Mouse (Mus musculus) Muller cell, postnatal 12 days (primary cell): ENCODE measurements around the gene Pcbp1.
A peak's percentile ranks its signal among the peaks of the same experiment; 100 is the strongest.
"Not testable (repeated sequence)": the region's sequence is repeated elsewhere in the genome, so short reads cannot be mapped to it uniquely, and the experiment has no call there.

ENCODE experiments used
- DNase-seq: peaks from one replicate; pipeline ENCODE4 v3.0.0-alpha.2; 2015; ENCODE audit errors: inconsistent ontology term

The Pcbp1 gene

DNA sequence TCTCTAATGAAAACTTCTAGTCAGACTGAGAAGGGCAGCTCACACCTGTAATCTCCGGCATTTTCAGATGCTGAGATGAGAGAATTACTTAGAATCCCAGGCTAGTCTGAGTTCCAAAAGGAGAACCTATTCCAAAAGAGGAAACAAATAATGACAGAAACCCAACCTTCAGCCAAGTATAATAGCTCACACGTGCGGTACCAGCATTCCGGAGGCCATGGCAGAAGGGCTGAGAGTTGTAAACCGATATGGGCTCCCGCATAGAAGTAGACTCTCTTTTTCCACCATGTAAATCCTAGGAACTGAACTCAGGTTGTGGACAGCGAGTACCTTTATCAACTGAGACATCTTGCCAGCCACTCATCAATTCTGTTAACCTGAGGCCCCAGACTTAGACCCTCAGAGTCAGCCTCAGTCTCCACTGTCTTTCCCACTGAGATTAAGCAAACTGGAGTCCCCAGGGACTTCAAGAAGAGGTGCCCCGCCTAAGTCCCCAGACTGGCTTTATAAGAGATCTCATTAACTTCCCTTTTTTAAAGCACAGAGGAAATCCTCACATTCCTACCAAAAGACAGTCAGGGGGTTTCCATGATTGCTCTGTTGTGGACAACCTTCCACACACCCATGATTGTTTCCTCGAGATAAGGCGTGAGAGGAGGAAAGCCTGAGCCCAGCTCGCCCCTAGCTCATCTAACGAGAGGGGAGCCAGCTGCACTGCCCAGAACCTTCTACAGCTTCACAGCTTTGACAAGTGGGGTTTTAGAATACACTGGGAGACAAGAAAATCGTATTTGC is 32.5 kb downstream of the Pcbp1 start:
- no peak for DNase-seq

DNA sequence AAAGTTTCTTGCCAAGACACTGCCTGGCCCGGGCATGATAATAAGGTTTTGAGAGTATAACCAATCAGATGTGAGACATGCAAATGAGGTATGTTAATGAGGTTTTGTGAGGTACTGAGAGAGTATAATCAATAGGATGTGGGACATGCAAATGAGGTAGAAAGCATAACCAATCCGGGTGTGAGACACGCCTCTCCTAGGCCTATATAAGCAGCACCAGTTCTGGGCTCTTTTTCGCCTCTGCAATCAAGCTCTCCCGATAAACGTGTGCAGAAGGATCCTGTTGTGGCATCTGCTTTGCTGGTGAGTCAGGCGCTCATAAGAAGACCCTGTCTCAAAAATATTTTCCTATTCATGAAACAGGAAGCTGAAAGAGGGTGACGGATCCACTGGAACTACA is 35.7 kb downstream of the Pcbp1 start:
- not testable (repeated sequence) for DNase-seq

DNA sequence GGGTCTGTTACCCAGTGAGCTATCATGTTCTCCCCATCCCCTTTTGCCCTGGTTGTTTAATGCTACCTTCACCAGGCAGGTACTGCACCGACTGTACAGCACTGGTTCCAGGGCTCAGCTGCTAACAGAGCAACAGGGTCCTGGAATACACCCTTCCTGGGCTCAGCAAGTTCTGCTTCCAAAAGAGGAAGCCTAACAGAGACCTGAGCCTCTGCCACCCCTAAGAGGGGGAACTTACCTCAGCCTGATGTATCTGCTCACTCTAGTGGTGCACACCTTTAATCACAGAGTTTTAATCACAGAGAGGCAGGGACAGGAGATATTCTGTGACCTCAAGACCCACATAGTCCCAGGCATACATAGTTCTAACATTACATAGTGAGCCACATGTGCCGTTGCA is 36.2 kb downstream of the Pcbp1 start:
- DNase-seq, result no peak

DNA sequence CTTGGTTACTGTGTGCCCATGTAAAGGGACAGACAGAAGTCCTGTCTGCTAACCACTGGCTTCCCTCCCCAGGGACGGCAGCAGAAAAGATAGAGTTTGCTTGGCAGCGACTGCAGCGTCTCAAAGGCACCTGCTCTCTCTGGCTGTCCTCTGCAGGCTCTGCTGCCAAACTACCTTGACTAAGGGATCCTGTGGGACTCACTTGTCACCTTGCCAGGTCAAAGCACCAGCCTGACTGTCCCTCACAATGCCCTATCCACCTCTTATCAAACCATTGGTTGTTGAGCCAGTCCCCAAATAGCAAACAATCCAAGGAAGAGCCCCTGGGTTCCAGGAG is 38.0 kb downstream of the Pcbp1 start:
- no peak for DNase-seq

DNA sequence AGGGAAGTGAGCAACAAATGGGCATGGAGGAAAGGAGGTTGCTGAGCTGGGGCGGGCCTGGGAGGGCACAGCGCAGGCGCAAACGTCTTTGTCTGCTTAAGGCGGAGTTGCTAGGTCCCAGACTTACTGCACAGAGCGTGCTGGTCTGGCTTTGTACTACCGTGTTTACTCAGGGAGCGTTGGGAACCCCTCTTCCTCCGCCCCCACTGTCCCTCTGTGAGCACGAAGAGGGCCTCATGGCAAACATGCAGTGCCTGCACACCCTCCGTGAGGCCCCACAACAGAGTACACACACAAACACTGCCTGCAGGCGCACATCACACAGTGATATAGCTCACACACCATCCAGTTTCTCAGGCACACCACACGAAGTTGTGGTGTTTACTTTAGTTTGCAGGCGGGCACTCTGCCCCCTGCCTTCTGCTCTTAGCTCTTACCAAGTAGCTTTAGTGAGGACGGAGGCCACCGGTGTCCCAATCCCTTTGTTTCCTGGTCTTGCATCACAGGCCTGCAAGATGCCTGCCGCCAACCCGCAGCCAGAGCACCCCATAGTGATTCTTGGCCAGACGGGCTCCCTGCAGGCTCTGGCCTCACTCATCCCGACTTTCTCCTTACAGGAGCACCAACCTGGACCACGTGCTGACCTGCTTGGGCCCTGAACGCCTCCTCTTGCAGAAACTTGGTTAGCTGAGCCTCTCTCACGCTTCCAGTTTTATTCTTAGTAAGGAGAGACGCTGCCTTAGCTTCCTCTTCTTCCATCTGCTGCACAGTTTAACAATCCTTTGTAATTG is 38.6 kb downstream of the Pcbp1 start:
- DNase-seq, result peak; percentile 79

DNA sequence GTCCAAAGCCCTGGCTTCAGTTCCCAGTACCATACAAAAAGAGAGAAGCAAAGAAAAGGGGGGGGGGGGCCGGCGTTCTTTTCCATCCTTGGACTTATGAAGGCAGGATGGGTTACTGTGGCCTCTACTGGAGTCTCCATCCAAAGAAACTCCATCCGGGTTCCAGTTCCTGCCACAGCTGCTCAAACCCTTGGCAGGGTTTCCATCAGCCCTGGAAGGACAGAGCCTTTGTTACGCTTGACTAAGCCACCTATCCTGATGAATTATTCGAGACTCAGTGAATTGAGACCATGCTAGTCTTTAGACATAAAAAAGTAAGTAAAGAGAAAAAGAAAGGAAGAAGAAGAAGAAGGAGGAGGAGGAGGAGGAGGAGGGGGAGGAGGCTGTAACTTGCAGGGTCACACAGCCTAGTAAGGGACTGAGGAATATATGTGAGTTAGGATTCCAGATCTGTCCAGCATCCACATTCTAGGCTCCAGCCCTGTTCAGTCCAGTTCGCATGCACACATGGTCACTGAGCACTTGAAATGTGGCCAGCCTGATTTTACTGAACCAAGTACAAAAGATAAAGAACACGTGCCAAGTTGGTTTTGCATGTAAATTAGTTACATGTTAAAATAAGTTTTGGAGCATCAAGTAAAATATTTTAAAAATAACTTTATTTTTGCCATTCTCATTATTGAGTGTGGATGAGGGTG is 40.0 kb downstream of the Pcbp1 start:
- DNase-seq, result peak; percentile 36

DNA sequence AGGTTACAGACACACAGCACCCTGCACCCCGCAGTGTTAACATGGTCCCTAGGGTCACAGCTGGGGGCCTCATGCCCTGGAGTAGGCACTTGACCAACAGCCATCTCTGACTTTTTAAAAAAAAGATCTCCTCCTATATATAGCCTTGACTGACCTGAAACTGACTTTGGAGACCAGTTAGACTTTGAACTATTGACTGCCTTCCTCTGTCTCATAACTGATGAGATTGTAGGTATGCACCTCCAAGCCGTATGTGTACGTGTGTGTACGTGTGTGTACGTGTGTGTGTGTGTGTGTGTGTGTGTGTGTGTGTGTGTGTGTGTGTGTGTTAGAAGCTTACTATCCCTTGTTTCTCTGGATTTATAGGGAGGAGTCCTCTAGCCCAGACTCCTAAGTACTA is 44.2 kb downstream of the Pcbp1 start:
- DNase-seq, result no peak

DNA sequence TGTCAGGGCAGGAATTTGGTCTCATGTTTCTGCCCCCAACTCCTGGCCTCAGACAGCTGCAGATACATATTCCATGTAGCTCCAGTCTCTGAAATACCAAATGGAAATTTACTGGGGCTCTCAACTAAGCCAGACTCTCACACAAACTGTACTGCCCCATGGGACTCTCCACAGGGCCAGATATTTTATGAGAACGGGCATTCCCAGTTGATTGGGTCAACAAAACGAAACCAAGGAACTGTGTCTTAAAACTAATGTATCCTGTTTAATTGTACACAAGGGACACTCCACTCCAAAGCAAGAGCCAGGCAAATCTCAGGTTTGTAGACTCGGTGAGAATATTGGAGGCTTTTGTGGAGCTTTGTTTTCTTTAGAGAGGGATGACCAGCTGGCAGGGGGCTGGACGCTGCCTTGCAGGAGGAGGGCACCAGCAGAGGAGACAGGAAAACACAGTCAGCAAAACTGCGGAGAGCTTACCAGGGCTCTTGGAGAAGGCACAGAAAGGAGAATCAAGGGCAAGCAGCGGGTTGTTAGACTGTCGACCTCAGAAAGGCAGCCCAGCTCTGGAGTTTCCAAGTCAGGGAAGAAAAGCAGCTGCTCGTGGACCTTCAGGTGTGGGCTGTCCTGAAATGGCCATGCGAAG is 45.8 kb downstream of the Pcbp1 start:
- peak; percentile 25 for DNase-seq

DNA sequence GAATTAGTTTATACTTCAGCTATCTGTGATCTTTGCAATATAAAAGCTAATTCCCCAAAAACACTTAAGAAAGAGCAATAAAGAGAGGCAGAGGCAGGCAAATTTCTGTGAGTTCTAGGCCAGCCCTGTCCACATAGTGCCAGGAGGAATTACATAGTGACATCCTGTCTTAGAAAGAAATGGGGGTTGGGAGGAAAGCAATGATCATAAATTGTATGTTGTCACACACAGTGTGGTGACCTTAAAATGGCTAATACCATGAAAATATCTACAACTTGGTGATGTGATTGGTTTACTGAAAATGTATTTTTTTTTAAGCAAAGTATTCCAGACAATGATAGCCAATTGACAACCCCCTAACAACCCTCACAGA is 46.3 kb downstream of the Pcbp1 start:
- DNase-seq, result no peak

DNA sequence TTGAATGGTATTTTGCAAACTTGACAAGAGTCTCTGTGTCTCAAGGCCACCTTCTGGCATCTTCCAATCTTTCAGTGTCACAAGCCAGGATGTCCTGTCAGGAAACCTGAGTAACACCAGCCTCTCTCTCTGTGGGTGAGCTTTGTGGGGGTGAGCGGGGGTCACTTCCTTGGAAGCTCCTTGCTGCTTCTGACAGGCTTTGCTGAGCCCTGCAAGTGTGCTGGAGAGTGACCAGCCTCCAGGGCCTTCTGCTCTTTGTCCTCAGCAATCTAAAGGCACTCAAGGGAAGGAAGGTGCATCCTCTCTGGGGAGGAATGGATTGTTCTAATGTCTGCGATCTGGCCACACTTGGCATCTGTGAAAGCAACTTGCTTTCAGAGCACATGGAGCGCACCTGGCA is 46.8 kb downstream of the Pcbp1 start:
- no peak for DNase-seq

DNA sequence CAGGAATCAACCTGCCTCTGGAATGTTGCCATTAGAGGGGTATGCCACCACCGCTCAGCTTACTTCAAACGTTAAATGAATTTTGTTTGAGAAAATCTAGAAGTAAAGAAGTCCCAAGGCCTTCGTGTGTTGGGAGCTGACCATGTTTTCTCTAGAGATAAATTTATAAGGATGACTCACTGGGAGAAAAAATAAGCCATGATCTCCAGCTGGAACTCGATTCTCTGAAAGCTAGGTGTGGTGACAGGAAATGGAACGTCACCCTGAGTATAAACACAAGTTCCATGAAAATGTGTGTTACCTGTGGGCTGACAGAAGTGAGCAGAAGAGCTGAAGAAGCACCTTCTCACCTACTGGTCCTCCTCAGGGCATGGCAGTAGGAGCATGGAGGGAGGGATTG is 49.2 kb downstream of the Pcbp1 start:
- no peak for DNase-seq

DNA sequence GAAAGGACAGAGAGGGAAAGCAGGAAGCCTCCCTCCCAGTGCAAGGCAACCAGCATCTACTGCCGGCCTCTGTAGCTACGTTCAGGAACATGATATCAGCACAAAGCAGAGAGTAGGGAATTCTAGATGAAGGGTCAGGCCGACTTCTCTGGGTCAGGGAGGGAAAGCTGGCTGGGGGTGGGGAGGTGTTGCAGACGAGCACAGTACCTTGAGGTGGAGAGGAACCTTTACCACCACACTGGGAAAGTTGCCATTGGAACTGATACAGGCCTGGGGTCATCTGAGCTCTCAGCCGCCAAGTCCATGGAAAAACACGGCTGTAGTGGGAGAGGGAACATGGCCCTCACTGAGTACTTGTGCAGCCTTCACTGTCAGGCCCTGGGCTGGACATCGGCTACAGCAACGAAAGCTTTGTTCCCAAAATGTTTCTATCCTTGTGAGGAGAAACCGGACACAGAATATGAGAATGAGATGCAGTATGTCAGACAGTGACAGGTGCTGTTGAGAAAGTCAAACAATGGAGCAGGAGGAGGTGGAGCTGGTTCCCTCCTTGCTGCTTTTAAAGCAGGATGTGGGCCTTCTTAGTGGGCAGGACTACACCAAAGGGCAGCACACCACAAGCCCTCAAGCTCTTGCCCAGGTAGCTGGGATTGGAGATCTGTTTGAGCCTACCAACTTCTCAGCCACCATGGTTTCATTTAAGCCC is 50.5 kb downstream of the Pcbp1 start:
- DNase-seq, result no peak

DNA sequence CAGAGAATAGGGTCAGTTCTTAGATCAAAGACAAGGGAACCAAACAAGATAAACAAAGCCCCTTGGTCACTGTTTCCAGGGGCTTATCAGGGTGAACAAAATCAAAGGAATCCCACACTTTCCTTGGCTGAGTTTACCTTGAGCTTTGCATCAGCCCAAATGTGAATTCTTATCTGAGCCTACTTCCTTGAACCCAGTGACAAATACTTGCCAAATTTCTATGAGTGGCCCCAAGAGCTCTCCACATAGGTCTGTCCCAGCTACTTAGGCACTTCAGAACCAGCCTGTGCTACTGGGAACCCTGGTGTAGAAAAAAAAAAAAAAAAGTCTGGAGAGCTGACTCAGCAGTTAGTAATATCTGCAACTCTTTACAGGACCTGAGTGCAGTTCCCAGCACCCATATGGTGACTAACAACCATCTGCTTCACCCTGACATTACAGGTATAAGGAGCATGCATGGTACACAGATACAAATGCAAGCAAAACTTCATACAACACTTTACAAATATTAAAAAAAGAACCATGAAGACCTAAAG is 51.4 kb downstream of the Pcbp1 start:
- no peak for DNase-seq
